Mouse (Mus musculus): ENCODE data around the gene Usp53. TPM values are rescaled to one million over a fixed set of nuclear protein-coding genes. Genes with fewer than 3 reads are reported as not detected.

The Usp53 gene
- polyA plus RNA-seq, 1 experiment from 2014 or later = 9.6 TPM

- peaks cover 12% of the 10 kb centered on the region for H3K4me1 ChIP-seq (ENCODE audit: insufficient read depth, low read depth, low read length)
These were observed 1.1 kb upstream of the Usp53 start for GRCm38 (mm10) chr3:122985183-122985944.

GRCm38 (mm10) chr3:122983849-122984248, 461 bp downstream of the Usp53 start:
- H3K9ac ChIP-seq (replicated peaks; ENCODE audit: low read depth) = peak overlapping the region; percentile 69
- peak overlapping the region; percentile 84 for H3K4me3 ChIP-seq (ENCODE audit: low read depth, low read length)
- ATAC-seq (peak; percentile 77), DNase-seq (ENCODE audit: low spot score) (peak; percentile 89)
- TF ChIP-seq EP300 (IDR thresholded peaks at IDR 0.05) = no peak
- TF ChIP-seq CTCF (IDR thresholded peaks at IDR 0.05) = no peak; the same call in 1 of the 2 replicates
- no peaks in the 10 kb centered on the region for H3K27me3 ChIP-seq (replicated peaks; ENCODE audit: insufficient read depth, low read length)
- peak overlapping the region; percentile 95 for H3K27ac ChIP-seq (ENCODE audit: low read length)
- no peaks in the 10 kb centered on the region for H3K9me3 ChIP-seq (ENCODE audit: low read length)
- WGBS = 0% methylated on average over 18 of the region's 30 CpGs
- H3K4me2 ChIP-seq (replicated peaks; ENCODE audit: low read depth, low read length) = peak overlapping the region; percentile 70
- no peaks in the 10 kb centered on the region for H3K36me3 ChIP-seq (ENCODE audit: insufficient read depth, low read length)
- H3K4me1 ChIP-seq (ENCODE audit: insufficient read depth, low read depth, low read length) = peaks cover 12% of the 10 kb centered on the region

More at GRCm38 (mm10) chr3:122985183-122985944, 1.1 kb upstream of the Usp53 start:
- Histone ChIP-seq H3K27ac (ENCODE audit: low read length) (peak overlapping the region; percentile 95), H3K9ac (replicated peaks; ENCODE audit: low read depth) (peak overlapping the region; percentile 82), H3K4me2 (replicated peaks; ENCODE audit: low read depth, low read length) (peak overlapping the region; percentile 70), H3K4me3 (ENCODE audit: low read depth, low read length) (peak overlapping the region; percentile 84), H3K27me3 (replicated peaks; ENCODE audit: insufficient read depth, low read length) (no peaks in the 10 kb centered on the region), H3K9me3 (ENCODE audit: low read length) (no peaks in the 10 kb centered on the region), H3K36me3 (ENCODE audit: insufficient read depth, low read length) (no peaks in the 10 kb centered on the region)
- DNase-seq (ENCODE audit: low spot score) (peak; percentile 33), ATAC-seq (no peak)
- WGBS = 14% methylated on average over 13 of the region's 13 CpGs
- TF ChIP-seq CTCF (IDR thresholded peaks at IDR 0.05) (no peak), EP300 (IDR thresholded peaks at IDR 0.05) (peak; percentile 79)

GRCm38 (mm10) chr3:122975964-122976363, 8.3 kb downstream of the Usp53 start:
- H3K9me3 ChIP-seq (ENCODE audit: low read length) = no peaks in the 10 kb centered on the region
- H3K4me3 ChIP-seq (ENCODE audit: low read depth, low read length) = no peak overlapping the region
- H3K36me3 ChIP-seq (ENCODE audit: insufficient read depth, low read length) = no peaks in the 10 kb centered on the region
- H3K9ac ChIP-seq (replicated peaks; ENCODE audit: low read depth) = no peak overlapping the region
- H3K27me3 ChIP-seq (replicated peaks; ENCODE audit: insufficient read depth, low read length) = no peaks in the 10 kb centered on the region
- H3K4me1 ChIP-seq (ENCODE audit: insufficient read depth, low read depth, low read length) = no peaks in the 10 kb centered on the region
- ATAC-seq = no peak
- WGBS = 89% methylated on average over 1 of the region's 1 CpGs
- H3K27ac ChIP-seq (ENCODE audit: low read length) = no peak overlapping the region
- no peak overlapping the region for H3K4me2 ChIP-seq (replicated peaks; ENCODE audit: low read depth, low read length)
- no peak for TF ChIP-seq CTCF (IDR thresholded peaks at IDR 0.05)
- no peak for TF ChIP-seq EP300 (IDR thresholded peaks at IDR 0.05)
- no peak for DNase-seq (ENCODE audit: low spot score)

GRCm38 (mm10) chr3:122975363-122975762, 8.9 kb downstream of the Usp53 start:
- WGBS = 65% methylated on average over 4 of the region's 4 CpGs
- H3K4me1 ChIP-seq (ENCODE audit: insufficient read depth, low read depth, low read length) = no peaks in the 10 kb centered on the region
- no peak overlapping the region for H3K9ac ChIP-seq (replicated peaks; ENCODE audit: low read depth)
- no peak for DNase-seq (ENCODE audit: low spot score)
- no peaks in the 10 kb centered on the region for H3K27me3 ChIP-seq (replicated peaks; ENCODE audit: insufficient read depth, low read length)
- H3K36me3 ChIP-seq (ENCODE audit: insufficient read depth, low read length) = no peaks in the 10 kb centered on the region
- H3K4me3 ChIP-seq (ENCODE audit: low read depth, low read length) = no peak overlapping the region
- TF ChIP-seq CTCF (IDR thresholded peaks at IDR 0.05) (no peak), EP300 (IDR thresholded peaks at IDR 0.05) (no peak)
- no peak overlapping the region for H3K4me2 ChIP-seq (replicated peaks; ENCODE audit: low read depth, low read length)
- H3K9me3 ChIP-seq (ENCODE audit: low read length) = no peaks in the 10 kb centered on the region
- no peak for ATAC-seq
- H3K27ac ChIP-seq (ENCODE audit: low read length) = no peak overlapping the region

GRCm38 (mm10) chr3:122974833-122975232, 9.5 kb downstream of the Usp53 start:
- WGBS = 69% methylated on average over 3 of the region's 3 CpGs
- Histone ChIP-seq H3K4me1 (ENCODE audit: insufficient read depth, low read depth, low read length) (no peaks in the 10 kb centered on the region), H3K9ac (replicated peaks; ENCODE audit: low read depth) (no peak overlapping the region), H3K27me3 (replicated peaks; ENCODE audit: insufficient read depth, low read length) (no peaks in the 10 kb centered on the region), H3K4me3 (ENCODE audit: low read depth, low read length) (no peak overlapping the region), H3K27ac (ENCODE audit: low read length) (no peak overlapping the region), H3K36me3 (ENCODE audit: insufficient read depth, low read length) (no peaks in the 10 kb centered on the region), H3K4me2 (replicated peaks; ENCODE audit: low read depth, low read length) (no peak overlapping the region), H3K9me3 (ENCODE audit: low read length) (no peaks in the 10 kb centered on the region)
- DNase-seq (ENCODE audit: low spot score) (no peak), ATAC-seq (no peak)
- TF ChIP-seq EP300 (IDR thresholded peaks at IDR 0.05) (no peak), CTCF (IDR thresholded peaks at IDR 0.05) (no peak)

GRCm38 (mm10) chr3:122972126-122972822, 12.0 kb downstream of the Usp53 start:
- no peak overlapping the region for H3K27ac ChIP-seq (ENCODE audit: low read length)
- 0 out of 2 replicates have a peak, but pooled peaks cover 10% of the 10 kb centered on the region for H3K36me3 ChIP-seq (ENCODE audit: insufficient read depth, low read length)
- TF ChIP-seq EP300 (IDR thresholded peaks at IDR 0.05) = no peak
- no peak for TF ChIP-seq CTCF (IDR thresholded peaks at IDR 0.05)
- no peaks in the 10 kb centered on the region for H3K9me3 ChIP-seq (ENCODE audit: low read length)
- H3K4me2 ChIP-seq (replicated peaks; ENCODE audit: low read depth, low read length) = no peak overlapping the region
- H3K27me3 ChIP-seq (replicated peaks; ENCODE audit: insufficient read depth, low read length) = no peaks in the 10 kb centered on the region
- no peak for DNase-seq (ENCODE audit: low spot score)
- H3K9ac ChIP-seq (replicated peaks; ENCODE audit: low read depth) = no peak overlapping the region
- no peak overlapping the region for H3K4me3 ChIP-seq (ENCODE audit: low read depth, low read length)
- no peaks in the 10 kb centered on the region for H3K4me1 ChIP-seq (ENCODE audit: insufficient read depth, low read depth, low read length)
- no peak for ATAC-seq
- 76% methylated on average over 3 of the region's 3 CpGs for WGBS

Measured in lung, postnatal 0 days (tissue).